Mouse (Mus musculus): ENCODE data around the gene 2610301B20Rik. TPM values are rescaled to one million over a fixed set of nuclear protein-coding genes. Genes with fewer than 3 reads are reported as not detected.
"Not testable (repeated sequence)": the region's sequence is repeated elsewhere in the genome, so short reads cannot be mapped to it uniquely, and the experiment has no call there.

Gene 2610301B20Rik
- 1 to 10 TPM; 2.8 to 4.7 (median 3.7) TPM for total RNA-seq (2022)

GRCm38 (mm10) chr4:10873920-10874665, at the start of gene 2610301B20Rik:
Gene 2610301B20Rik, plus strand, starts transcription at chr4:10874498.
- DNase-seq (ENCODE audit: low spot score in 2 of 2) = peak; percentile 80 to 85

- DNase-seq (ENCODE audit: low spot score in 2 of 2) = no peak
These were observed 41.0 kb upstream of the 2610301B20Rik start for GRCm38 (mm10) chr4:10833273-10833672.

DNA sequence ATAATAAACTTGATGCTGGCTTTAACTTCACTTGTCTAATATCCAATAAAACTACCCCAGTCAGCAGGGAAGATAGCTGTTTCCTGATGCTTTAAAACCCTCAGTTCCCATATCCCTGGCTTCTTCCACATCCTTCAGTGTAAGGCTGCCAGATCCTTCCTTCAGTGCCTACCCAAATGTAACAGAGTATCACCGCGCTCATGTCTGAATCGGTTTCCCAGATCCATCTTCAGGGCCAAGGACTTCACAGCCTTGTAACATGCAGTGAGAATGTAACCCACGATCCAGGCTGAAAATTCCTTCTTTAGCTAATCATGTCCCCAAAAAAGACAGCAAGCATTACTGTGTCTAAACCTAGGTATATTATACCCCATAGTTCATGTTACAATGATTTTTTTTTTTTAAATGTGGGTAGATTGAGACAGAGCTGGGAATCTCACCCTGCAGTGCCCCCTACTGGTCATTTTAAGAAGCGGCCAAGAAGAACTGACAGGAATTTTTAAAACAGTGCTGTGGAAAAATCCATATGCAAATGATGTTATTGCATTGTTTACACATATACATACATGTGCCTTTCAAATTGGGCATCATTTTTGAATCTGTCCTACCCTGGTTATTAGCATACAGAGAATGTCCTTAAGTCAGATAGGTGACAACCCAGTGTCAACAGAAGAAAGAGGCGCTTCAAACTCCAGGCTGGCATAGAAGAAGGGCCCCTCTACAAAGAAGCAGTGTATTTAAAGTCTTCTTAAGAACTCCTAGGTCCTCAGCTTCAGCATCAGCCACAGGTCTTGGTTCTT, 38.8 kb upstream of the 2610301B20Rik start:
- DNase-seq (ENCODE audit: low spot score in 2 of 2) = no peak

- no peak for DNase-seq (ENCODE audit: low spot score in 2 of 2)
These were observed 28.4 kb upstream of the 2610301B20Rik start for GRCm38 (mm10) chr4:10845848-10846247.

GRCm38 (mm10) chr4:10849812-10850211, 24.5 kb upstream of the 2610301B20Rik start:
- no peak for DNase-seq (ENCODE audit: low spot score in 2 of 2)

DNA sequence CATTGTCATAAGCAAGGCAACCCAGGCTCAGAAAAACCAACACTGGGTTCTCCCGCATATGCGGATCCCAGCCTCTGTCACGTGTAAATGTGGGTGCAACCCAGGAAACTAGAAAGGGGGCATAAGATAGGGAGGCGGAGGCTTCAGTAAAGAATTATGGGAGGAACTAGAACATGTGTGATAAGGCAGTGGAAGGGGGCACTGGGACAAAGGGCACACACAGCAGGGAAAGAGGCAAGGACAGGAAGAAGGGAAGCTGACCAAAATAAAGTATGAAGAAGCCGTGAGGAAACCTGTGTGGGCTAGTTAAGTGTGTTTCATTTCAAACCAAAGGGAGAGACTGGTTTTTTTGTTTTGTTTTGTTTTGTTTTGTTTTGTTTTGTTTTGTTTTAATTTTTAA, 23.3 kb upstream of the 2610301B20Rik start:
- no peak for DNase-seq (ENCODE audit: low spot score in 2 of 2)

GRCm38 (mm10) chr4:10859174-10859573, 15.1 kb upstream of the 2610301B20Rik start:
- no peak for DNase-seq (ENCODE audit: low spot score in 2 of 2)

DNA sequence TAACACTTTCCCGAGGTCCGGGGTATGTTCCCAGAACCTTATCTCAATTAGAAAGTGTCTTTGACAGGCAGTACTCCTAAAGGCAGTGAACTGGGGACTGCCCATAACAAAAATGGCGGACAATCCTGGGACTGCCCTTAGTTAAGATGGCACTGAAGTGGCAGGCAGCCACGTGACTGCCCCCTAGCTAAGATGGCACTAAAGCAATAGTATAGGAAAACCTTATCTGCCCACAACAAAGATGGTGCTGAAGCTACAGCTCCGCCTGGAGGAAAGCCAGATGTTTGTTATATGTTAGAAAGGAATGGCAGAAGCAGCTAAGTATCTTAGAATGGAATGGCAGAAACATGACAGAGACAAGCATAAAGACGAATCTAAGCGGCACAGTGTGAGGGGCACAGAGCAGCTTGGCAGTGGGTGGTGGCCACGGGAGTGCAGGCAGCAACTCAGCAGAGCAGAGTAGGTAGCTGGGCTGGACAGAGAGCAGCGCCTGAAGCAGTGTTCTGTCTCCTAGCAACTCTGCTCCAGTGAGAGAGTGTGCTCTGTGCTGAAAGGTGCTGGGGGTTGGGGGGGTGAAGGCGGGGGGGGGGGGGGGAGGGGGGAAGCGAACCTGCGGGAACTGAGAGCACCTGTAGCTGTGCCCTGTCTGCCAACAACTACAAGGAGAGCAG, 14.3 kb upstream of the 2610301B20Rik start:
- no peak for DNase-seq (ENCODE audit: low spot score in 2 of 2)

- DNase-seq (ENCODE audit: low spot score in 2 of 2) = no peak
These were observed 13.5 kb upstream of the 2610301B20Rik start for GRCm38 (mm10) chr4:10860825-10861224.

- DNase-seq (ENCODE audit: low spot score in 2 of 2) = not testable (repeated sequence)
These were observed 11.4 kb upstream of the 2610301B20Rik start for GRCm38 (mm10) chr4:10862882-10863281.

- DNase-seq (ENCODE audit: low spot score in 2 of 2) = no peak
These were observed 2.1 kb upstream of the 2610301B20Rik start for GRCm38 (mm10) chr4:10872231-10872630.

GRCm38 (mm10) chr4:10872685-10873539, 1.4 kb upstream of the 2610301B20Rik start:
- DNase-seq (ENCODE audit: low spot score in 2 of 2) = no peak

- DNase-seq (ENCODE audit: low spot score in 2 of 2) = peak in 1 of 2 experiments; percentile 11
These were observed 764 bp upstream of the 2610301B20Rik start for GRCm38 (mm10) chr4:10873549-10873919.

GRCm38 (mm10) chr4:10874718-10875121, 422 bp downstream of the 2610301B20Rik start:
- peak; percentile 16 to 18 for DNase-seq (ENCODE audit: low spot score in 2 of 2)

DNA sequence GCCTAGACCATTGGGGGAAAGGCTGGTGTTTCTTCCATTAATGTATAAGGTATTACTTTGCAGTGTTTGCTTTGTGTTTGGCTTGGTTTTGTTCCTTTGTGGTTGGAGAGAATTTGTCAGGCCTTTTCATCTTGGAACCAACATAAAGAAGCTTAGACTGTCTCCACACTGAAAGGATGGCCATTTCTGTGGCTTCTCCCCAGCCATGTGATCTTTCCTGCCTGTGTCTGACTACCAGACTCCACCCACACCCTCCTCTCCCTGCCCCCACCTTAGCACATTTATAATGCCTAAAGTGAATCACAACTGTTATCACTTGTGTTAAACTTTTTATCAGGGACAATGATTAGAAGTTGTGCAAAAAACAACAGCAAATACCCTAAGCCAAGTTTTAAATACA, 1.1 kb downstream of the 2610301B20Rik start:
- no peak for DNase-seq (ENCODE audit: low spot score in 2 of 2)

GRCm38 (mm10) chr4:10877057-10877456, 2.8 kb downstream of the 2610301B20Rik start:
- no peak for DNase-seq (ENCODE audit: low spot score in 2 of 2)

GRCm38 (mm10) chr4:10883740-10884408, 9.6 kb downstream of the 2610301B20Rik start:
- DNase-seq (ENCODE audit: low spot score in 2 of 2) = no peak

DNA sequence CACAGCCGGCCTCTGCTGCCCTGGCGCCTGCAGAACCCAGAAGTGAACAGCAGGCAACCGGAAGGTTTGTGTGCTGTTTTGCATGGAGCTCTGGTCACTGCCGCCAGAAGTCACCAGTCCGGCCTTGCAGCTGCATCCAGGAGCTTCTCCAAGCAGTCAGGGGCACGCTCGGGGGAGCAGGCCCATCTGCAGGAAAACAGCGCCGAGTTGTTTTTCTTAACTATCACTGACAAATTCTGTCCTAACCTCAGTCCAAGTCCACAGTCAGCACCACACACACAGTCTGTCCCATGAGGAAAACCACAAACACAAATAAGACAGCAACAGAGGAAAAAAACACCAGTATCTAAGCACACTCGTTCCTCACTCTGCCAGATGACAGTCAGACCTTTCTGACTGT, 14.5 kb downstream of the 2610301B20Rik start:
- DNase-seq (ENCODE audit: low spot score in 2 of 2) = no peak

- no peak for DNase-seq (ENCODE audit: low spot score in 2 of 2)
These were observed 22.0 kb downstream of the 2610301B20Rik start for GRCm38 (mm10) chr4:10896262-10896661.

DNA sequence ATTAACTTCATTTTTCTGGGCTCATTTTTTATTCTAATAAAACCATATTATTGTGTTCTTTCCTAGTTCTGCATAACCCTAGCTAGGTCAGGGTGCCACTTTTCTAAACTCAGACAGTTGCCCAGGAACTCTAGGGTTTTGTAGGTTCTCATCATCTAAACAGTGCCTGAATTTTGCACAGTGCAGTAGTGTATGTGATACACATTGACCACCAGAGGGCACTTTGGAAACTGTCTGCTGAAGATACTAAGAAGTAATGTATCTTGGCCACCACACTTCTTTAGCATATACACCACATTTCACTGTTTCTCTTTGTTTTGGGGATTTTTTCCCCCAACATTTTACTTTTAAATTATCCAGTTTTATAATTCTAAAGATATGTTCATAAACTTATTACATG, 22.6 kb downstream of the 2610301B20Rik start:
- DNase-seq (ENCODE audit: low spot score in 2 of 2) = no peak
